Mouse (Mus musculus) urinary bladder, adult 18-20 months (tissue): ENCODE data around the gene Fam213b.
A peak's percentile ranks its signal among the peaks of the same experiment; 100 is the strongest.

Experiments
- DNase-seq, 2 experiments: peaks; one replicate each; pipeline ENCODE4 v3.0.0; 2022; ENCODE audit warnings: low spot score in 2 of 2, mixed read lengths in 2 of 2

Fam213b gene

DNA sequence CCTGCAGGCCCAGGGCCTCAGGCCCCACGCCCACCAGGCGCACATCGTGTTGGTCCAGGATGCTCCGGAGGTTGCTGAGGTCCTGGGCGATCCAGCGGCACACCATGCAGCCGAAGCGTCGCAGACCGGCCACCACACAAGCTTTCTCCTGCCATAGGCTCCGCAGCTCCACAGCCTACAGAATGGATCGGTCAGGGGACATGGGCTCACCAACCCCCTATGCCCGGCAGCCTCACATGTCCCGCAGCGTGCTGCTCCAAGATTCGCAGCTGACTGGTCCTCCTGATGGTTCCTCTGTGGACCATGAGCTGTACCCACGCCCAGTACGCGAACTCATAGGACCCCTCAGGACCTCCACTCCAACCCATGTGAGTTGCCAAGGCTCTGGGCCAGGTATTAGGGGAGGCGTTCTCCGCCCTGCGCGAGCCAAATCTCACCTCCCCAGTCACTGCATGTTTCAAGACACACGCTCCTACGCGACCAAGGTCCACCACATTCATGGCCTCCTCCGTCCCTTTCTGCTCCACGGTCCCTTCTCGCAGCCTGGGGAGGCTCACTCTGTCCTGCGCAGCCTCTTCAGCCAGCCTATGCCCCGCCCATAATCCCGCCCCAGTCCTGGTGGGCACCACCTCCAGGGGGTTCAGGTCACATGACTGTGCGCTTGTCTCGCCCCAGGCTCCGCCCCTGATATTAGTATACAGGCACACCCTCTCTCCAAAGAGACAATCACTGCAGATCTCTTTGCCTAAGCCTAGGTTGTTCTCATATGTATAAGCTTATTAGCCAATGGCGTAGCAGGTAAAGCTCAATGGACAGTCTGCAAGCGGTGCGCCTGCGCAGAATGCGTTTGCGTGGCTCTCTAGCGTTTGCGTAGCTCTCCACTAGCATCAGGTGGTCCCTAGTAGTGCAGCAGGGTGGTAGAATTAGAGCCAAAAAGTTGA, at the start of gene Fam213b:
Gene Fam213b (minus strand): TSS at position 630 of the 941 bp plus-strand sequence.
- peak; percentile 71 to 76 for DNase-seq

DNA sequence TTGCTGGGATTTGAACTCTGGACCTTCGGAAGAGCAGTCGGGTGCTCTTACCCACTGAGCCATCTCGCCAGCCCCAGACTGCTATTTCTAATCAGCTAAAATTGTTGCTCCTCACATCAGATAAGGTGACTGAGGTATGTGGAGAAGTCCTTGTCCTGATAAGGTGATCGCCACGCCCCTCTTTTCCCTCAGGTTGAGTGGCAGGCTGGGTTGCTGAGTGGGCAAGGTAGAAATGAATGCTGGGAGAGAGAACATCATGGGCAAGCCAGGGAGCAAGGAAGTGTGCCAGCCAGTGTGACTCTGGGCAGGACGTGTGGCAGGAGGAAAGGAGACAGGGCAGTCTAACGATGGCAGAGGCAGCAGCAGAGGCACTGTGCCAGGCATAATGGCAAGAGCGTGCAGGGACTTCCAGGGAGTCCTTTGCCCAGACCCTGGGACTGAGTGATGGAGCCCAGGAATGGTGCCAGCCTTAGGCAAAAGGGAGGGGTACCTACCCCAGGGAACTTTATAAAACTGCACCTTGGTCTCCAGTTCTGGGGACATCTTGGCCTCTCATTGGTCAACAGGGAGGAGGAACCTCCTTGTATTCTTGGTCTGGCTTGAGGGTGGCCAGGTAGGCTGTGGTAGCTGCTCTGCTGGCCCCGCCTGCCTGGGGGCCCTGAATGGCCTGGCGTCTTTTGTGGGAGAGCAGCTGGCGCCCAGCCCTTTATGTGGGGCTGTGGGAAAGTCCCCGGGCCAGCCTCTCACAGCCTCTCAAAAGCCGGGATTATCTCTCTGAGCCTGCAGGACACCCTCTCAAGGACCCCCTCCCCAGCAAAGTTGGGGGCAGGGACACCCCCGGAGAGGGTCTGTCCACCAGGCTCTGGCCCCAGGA, 49.4 kb upstream of the Fam213b start:
- no peak for DNase-seq

DNA sequence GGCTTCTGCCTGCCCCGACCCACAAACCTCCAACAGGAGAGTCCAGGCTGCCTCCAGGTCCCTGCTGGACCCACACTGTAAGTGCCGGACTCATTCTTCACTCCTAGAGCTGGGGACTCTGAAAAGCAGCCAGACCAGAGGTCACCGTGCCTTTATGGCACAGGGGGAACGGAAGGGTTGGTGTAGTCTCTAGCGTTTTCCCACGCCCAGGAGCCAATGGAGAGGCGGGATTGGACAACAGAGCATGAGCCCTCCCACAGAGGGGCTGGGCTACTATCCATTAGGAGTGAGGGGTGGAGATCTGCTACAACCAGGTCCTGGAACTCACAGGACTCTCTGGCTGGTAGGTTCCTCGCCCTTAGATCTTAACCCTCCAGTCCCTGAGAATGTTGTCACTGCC, 47.4 kb upstream of the Fam213b start:
- peak; percentile 40 to 58 for DNase-seq

DNA sequence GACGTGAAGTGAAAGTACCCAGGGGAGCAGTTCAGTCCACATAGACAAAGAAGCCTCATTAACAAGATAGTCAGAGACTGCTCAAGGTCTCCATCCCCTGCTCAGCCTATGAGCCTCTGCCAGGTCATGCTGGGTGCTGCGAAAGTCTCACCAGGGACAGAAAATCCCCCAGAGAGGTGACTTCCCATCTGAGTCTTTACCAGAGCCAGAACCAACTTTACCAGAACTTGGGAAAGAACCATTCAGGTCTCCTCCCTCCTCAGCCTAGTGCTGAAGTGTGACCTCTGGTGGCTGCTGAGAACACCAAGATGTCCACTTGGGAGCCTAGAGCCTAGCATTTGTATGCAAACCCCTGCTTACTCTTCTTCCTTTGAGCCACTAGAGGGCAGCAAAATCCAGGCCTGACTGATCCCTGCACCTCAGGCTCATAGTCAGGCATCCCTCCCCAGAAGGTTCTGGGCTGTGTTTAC, 45.2 kb upstream of the Fam213b start:
- DNase-seq: peak; percentile 43 to 67

DNA sequence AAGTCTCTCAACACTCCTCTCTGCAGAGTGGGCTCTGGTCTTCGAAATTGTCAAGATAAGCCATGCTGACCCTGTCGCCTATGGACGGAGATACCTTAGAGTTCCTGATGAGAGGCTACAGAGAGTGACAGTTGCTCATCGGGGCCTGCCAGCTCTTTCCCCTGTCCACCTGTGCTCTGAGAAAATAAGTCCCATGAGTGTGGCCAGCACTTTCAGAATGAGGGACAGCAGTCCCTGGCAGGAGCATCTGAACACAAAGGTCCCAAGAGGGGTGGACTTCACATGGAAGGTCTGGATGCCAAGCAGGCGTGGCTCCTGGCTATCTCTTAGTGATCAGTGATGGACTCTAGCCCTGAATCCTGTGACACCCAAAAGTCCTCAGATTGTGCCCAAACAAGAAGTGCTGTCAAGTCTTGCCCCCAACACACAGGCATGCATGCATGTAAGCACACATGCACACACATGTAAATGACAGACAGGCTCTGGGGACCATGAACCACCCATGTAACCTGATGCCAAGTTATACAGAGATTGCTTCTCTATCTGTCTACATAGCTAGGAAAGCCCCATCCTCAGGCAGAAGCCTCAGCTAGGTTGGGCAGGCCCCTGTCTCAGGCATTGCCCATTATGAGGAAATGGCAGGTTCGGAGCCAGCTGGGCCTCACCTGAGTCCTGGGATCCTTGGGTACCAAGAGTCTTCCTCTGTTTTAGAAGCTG, 44.5 kb upstream of the Fam213b start:
- no peak for DNase-seq

DNA sequence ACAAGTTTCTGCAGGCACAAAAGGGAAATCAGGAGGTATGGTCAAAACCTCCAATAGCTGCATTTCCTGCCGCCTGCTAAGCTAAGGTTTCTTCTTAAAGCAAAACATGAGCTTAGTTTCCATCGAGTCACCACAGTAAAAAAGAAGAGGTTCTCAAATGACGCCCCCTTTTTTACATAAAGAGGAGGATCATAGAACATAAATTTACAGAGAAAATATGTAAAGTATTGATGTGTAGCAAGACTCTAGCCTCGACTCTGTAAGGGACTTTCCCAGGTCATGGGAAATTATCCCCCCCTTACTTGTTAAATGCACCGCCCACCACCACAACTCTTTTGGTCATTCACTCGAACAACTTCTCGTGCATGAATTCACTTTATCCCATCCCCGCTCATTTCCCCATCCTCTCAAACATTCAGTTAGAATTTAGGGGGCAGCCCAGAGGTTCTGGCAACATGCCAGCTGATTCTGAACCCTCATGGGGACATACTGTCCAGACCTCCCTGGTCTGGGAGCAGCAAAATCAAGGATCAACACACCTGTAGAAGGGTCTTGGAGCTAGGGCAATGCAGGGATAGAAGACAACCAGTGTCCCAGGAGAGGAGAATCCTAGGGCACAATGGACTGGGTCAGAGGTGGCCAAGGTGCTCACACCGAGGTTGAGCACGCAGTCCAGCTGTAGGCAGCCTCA, 43.8 kb upstream of the Fam213b start:
- DNase-seq: no peak

DNA sequence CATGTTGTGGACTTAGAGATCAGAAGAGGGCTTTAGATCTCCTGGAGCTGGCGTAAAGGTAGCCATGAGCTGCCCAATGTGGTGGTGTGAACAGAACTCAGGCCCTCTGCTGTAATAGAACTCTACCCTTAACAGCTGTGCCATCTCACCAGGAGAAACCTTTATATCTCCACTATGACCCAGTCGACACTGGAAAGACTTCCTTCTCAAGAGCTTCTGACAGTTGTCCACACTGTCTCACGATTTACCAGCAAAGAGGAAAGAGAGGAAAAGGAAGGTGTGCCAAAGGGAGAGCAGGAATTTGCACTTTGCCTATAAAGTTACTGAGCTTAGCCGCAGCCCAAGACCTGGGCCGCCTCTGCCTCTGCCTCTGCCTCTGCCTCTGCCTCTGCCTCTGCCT, 42.9 kb upstream of the Fam213b start:
- DNase-seq: no peak

DNA sequence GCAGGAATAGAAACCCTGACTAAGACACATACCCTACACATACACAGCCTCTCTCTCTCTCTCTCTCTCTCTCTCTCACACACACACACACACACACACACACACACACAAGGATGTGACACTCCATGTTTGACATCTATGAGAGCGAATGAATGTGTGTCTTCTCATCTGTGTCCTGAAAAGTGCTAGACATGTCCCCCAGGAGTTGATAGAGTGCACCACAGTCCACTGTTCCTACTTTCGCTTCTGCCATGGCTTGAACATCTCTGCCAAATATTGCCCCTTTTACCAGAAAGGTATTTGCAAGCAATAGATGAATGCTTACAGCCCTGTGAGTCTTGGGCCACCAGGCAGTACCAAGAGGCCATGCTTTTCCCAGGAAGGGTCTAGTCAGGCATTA, 41.2 kb upstream of the Fam213b start:
- no peak for DNase-seq

DNA sequence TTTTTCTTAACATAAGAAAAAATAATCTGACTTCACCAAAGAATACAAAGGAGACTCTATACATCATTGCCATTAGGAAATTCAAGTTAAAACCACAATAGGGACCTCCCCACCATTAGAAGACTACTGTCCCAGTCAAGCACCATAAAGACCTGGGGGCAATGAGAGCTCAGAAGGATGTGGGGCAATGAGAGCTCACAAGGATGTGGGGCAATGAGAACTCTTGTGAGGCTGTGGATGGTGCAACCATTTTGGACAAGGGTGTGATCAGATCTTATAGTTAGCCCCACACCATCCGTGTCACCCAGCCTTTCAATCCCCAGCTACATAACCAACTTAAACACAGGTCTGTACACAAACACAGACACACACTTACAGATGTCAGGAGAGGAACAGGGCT, 38.8 kb upstream of the Fam213b start:
- DNase-seq: no peak

DNA sequence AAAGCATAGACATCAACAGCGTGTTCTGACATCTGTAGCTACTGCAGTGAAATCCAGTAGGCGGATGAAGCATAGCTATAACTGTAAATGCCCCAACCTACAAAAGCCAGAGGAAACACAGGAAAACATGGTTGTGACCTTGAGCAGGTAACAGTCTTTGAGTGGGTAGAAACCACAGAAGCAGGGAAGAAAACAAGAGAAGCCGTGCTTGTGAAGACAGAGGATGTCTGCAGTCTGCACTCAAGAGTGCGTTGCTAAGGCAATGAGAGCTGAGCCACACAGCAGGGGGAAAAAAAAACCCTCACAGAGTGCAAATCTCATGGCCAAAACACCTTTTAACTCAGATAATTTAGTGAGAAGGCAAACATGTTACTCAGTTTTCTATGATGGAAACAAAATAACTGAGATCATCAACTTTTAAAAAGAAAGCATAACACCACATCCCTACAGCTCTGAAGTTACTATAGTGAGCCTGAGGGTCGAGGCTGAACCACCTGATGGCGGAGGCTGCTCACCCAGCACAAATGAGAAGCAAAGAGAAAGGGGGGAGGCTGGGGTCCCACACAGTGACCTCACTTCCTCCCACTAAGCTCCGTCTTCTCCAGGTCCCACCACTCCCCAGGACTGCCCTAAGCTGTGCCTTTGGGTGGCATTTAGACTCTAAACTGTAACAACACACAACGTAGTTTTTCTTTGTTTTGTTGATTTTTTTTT, 37.8 kb upstream of the Fam213b start:
- no peak for DNase-seq

DNA sequence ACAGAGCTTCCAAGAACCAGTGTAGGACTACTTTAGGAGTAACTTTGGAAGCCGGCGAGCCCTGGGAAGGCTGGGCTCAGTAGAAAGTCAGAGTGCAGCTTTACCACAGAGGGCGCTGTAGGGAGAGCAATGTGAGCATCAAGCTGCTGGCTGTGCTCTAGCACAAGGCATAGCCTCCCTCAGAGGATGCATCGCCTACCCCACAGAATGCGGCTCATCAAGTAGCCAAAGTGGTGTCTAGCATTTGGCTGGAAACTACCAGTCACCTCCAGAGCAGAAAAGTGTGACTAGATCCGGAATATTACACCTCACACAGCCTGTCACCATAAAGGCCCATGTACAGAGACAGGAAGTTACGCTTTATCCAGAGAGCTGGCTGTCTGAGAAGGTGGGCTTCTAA, 36.9 kb upstream of the Fam213b start:
- DNase-seq: no peak

DNA sequence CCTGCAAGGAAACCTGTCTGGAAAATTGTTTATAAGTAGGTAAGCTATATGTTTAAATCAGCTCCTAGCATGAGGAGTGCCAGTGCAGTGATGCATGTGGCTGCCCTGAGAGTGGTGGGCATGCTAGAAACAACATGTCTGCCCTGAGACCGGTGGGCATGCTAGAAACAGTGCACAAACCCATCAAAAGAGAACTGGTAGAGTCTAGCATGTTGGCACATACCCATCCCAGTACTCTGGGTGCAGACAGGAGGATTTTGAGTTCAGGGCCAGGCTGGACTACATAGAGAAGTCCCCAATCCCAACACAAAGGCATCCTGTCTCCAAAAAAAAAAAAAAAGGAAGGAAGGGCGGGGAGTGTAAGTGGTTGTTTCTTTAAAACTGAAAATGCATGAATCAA, 35.9 kb upstream of the Fam213b start:
- DNase-seq: no peak

DNA sequence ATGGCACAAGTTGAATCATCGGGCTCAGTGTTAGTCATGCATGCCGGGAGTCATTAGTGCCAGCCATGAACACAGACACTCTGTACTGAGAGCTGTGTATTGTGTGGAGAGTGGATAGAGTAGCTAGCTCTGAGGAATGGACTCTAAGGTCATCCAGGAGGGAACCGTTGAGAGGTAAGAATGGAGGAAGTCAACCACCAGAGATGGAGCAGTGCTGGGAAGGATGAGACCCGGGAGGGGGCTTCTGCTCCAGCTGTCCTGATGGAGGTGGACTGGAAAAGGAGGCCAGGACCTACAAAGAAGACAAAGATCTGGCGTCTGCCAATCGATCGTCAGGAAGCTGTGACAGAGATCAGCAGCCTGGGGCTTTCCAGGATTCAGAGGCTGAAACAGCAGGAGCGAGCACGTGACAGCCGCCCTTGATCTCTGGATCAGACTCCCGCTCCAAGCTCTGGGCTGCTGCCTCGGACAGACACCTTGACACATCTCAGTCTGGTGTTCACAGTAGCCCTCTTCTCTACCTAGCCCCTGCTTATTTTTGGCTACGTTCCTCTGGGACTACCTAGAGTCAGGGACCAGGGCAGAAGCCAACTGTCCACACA, 34.5 kb upstream of the Fam213b start:
- no peak for DNase-seq

DNA sequence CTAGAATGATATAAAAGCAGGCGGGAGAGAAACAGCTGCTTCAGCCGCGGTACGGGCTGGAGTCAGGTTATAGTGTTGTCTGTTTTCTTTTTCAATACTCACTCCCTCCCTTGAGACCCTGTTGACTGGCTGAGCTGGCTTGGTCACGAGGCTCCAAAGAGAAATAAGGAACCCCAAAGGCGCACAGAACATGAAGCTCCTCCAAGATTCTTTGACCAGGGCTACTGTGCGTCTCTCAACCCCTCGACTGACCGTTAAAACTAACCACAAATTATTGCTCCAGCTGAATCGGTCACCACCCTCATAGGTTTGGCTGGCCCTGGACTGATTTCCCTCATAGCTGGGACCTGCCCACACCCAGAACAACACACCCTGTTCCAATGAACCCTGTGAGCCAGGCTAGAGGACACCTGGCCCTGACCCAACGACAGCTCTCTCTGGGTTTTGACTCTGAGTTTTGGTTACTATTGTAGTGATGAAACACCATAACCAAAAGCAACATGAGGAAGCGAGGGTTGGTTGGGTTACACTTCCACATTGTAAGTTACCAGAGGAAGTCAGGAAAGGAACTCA, 30.2 kb upstream of the Fam213b start:
- DNase-seq: peak in 1 of 2 experiments; percentile 27

DNA sequence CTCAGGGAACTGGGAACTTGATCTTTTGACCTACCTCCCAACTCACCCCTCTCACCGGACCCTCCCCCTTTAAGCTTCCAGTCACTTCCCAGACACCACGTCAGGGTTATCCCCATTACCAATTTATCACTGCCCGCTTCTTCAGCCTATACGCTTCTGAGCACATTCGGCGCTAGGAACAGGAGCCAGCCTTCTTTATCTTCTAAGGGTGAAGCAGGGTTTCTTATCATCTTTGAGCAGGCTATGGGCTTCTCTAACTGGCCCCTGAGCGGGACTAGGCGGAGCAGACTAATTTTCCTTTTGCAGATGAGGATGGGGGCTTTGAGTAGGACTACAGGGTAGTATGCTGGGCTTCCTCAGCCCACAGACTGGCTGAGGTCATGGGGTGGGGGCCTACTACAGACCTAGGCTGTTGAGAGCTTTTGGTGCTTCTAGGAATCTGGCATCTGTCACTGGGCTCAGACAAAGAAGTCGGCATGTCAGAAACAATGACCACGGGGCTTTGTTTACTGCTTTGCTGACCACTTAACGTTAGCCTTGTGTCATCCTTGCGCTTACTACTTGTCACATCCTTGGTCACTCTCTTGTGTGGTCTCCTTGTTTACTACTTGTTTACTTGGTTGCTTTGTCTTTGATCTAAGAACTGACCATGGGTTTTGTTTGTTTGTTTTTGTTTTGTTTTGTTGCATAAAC, 29.6 kb upstream of the Fam213b start, which contains the start of gene Tnfrsf14:
Gene Tnfrsf14 (minus strand): TSS at position 169 of the 693 bp plus-strand sequence.
- no peak for DNase-seq

DNA sequence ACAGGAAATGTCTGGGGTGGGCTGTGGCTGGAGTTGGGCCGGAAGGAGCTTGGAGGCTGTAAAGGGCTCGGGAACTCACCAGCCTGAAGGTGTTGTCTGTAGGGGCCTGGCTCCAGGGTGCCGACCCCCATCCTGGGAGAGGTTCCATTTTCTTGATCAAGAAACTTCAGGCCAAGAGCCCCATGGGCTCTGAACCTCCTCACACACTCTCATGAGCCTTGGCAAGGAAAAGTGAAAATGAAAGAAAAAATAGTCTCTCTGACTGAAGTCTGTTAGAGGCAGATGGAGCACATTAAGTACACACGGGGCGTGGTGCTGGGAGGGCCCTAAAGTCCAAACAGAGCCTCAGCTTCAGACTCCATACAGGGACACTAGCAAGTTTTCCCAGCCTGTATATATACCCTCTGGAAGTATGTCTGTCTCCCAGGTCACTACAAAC, 29.0 kb upstream of the Fam213b start:
- peak in 1 of 2 experiments; percentile 47 for DNase-seq

DNA sequence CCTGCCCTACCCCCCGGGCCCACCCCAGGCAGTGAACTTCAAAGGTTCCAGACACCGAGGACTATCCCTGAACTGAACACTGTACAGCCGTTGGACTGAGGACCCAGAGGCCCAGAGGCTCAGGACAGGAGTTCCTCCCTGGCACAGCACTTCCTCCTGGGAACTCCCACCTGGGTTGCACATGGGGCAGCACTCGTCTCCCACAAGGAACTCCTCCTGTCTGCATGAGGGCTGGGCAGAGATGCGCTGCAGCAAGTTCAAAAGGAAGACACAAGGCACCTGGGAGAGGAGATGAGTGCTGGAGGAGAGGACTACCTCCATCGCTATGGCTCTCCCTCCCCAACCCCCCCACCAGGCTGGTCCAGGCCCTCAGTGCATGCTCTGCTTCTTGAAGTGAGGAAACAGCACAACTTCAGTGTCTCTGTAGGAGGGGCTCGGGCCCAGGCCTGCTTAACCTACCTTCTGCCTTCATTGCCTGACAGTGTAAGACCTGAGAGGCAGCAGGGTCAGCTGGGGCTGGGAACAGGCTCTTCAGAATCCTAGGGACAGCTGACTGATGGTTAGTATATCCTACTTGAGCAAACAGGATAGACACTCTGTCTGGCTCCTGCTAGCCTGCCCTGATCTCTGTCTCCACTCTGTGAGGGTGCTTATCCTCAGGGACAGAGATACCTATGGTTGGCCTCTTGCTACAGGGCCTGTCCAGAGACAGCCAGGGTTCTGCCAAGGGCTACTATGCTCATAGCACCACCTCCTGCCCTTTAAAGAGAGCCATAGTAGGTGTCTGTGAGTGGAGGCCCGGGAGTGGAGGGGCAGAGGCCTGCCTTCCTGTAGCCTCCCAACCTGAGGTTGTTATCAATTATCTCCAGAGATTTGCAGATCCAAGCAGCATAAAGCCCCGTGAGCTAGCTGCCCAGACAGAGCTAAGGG, 28.3 kb upstream of the Fam213b start:
- DNase-seq: no peak

DNA sequence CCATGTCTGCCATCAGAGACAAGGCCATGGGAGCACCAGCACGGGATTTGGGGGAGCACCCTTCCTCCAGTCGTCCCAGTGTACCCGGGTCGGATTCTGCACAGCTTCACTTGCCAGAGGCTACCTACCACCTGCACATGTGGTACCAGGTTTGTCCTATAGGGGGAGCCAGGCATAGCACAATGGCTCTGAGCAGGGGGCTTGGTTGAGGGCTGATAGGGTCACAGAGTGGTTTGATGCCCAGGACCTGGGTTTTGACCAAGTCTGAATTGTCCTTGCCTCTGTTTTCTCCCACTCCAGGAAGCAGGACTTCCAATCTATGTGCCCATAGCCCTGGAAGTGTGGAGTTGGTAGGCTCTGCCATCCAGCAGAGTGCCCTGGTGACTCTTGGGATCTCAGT, 26.5 kb upstream of the Fam213b start:
- DNase-seq: no peak
